ENCODE assay signal across 10 mouse cellular contexts in genomic region chr6:120550173-120550572, GRCm38 (mm10). TPM values are rescaled to one million over a fixed set of nuclear protein-coding genes. Genes with fewer than 3 reads are reported as not detected.
DNase-seq lines count a peak whose midpoint lies in the region; ATAC-seq and TF ChIP-seq lines count a peak whose summit lies in the region.
"Had no signal": no experiment of that assay in that cellular context is flagged by ENCODE, and none has a peak within 500 bp of the region (broad histone marks: within the 10 kb centered on the region; RNA-seq: fewer than 3 reads in every experiment).

No protein-coding gene starts in this region.

- H3K4me3 ChIP-seq in liver, postnatal 0 days (ENCODE audit: low read depth, low read length), result no peak overlapping the region
- H3K4me3 ChIP-seq in embryonic facial prominence, embryonic 12.5 days, result no peak overlapping the region
- no peak overlapping the region for H3K4me3 ChIP-seq in limb, embryonic 12.5 days (replicated peaks)
- H3K4me3 ChIP-seq: liver, embryonic 15.5 days had no signal

- no peak overlapping the region for H3K27ac ChIP-seq in liver, postnatal 0 days (ENCODE audit: low read depth)
- H3K27ac ChIP-seq in embryonic facial prominence, embryonic 12.5 days, result no peak overlapping the region
- H3K27ac ChIP-seq in limb, embryonic 12.5 days, result peak overlapping the region; percentile 45; the same call in 1 of the 2 replicates
- H3K27ac ChIP-seq: liver, embryonic 15.5 days had no signal

- no peaks in the 10 kb centered on the region; the same call in 1 of the 2 replicates for H3K4me1 ChIP-seq in liver, postnatal 0 days (ENCODE audit: insufficient read depth)
- no peaks in the 10 kb centered on the region for H3K4me1 ChIP-seq in embryonic facial prominence, embryonic 12.5 days
- peaks cover 4% of the 10 kb centered on the region for H3K4me1 ChIP-seq in limb, embryonic 12.5 days (replicated peaks)

- H3K9me3 ChIP-seq in liver, postnatal 0 days (ENCODE audit: low read length), result no peaks in the 10 kb centered on the region
- no peaks in the 10 kb centered on the region for H3K9me3 ChIP-seq in embryonic facial prominence, embryonic 12.5 days
- no peaks in the 10 kb centered on the region for H3K9me3 ChIP-seq in limb, embryonic 12.5 days
- H3K9me3 ChIP-seq: liver, embryonic 15.5 days had no signal

- ATAC-seq in liver, postnatal 0 days, result no peak
- ATAC-seq in embryonic facial prominence, embryonic 12.5 days (ENCODE audit: insufficient number of reproducible peaks, insufficient read depth, low FRiP score, low TSS enrichment), result peak; percentile 36; the same call in 1 of the 2 replicates
- no peak for ATAC-seq in limb, embryonic 12.5 days (ENCODE audit: insufficient number of reproducible peaks, insufficient read depth, low FRiP score, low TSS enrichment, low read depth)

- TF ChIP-seq CTCF in liver, postnatal 0 days (IDR thresholded peaks at IDR 0.05; ENCODE audit: low read depth), result no peak

- H3K9ac ChIP-seq in liver, postnatal 0 days (replicated peaks), result no peak overlapping the region
- no peak overlapping the region for H3K9ac ChIP-seq in embryonic facial prominence, embryonic 12.5 days
- no peak overlapping the region for H3K9ac ChIP-seq in limb, embryonic 12.5 days (replicated peaks)
- H3K9ac ChIP-seq: liver, embryonic 15.5 days had no signal

- H3K27me3 ChIP-seq in liver, postnatal 0 days (ENCODE audit: insufficient read depth, low read length), result no peaks in the 10 kb centered on the region
- no peaks in the 10 kb centered on the region for H3K27me3 ChIP-seq in embryonic facial prominence, embryonic 12.5 days
- H3K27me3 ChIP-seq in limb, embryonic 12.5 days, result no peaks in the 10 kb centered on the region
- H3K27me3 ChIP-seq: liver, embryonic 15.5 days had no signal

- no peaks in the 10 kb centered on the region for H3K36me3 ChIP-seq in liver, postnatal 0 days (replicated peaks; ENCODE audit: insufficient read depth, low read length)
- H3K36me3 ChIP-seq in embryonic facial prominence, embryonic 12.5 days, result no peaks in the 10 kb centered on the region
- H3K36me3 ChIP-seq in limb, embryonic 12.5 days, result no peaks in the 10 kb centered on the region
- H3K36me3 ChIP-seq: liver, embryonic 15.5 days had no signal

- WGBS in liver, postnatal 0 days (ENCODE audit: insufficient replicate concordance), result 43% methylated on average over 2 of the region's 2 CpGs
- 12% methylated on average over 2 of the region's 2 CpGs for WGBS in embryonic facial prominence, embryonic 12.5 days
- WGBS in limb, embryonic 12.5 days, result 31% methylated on average over 2 of the region's 2 CpGs

- no peak for TF ChIP-seq EP300 in liver, postnatal 0 days (IDR thresholded peaks at IDR 0.05; ENCODE audit: low read depth)

- peak; percentile 18 for DNase-seq in liver
- DNase-seq in liver, postnatal 0 days, result no peak
- DNase-seq in retina, postnatal 1 day, result peak; percentile 84
- DNase-seq in kidney, adult 18-20 months, result no peak
- no peak for DNase-seq in thymus, postnatal 25 days
- DNase-seq: adrenal gland, postnatal 14 days; thymus, postnatal 4 days had no signal

- no peak overlapping the region for H3K4me2 ChIP-seq in liver, postnatal 0 days (ENCODE audit: low read depth, low read length)
- H3K4me2 ChIP-seq in embryonic facial prominence, embryonic 12.5 days (replicated peaks), result no peak overlapping the region
- H3K4me2 ChIP-seq in limb, embryonic 12.5 days, result no peak overlapping the region
- H3K4me2 ChIP-seq: liver, embryonic 15.5 days had no signal

RNA-seq across cellular contexts. Expression of gene Hdhd5, which starts 19.1 kb away (rescaled TPM):
- 6.6 and 7.1 TPM in 2 replicates for polyA plus RNA-seq in liver, postnatal 0 days (2015; fragmentation: Nextera tagmentation; extraction: Ambion mirVana)
- 19.4 and 22.9 TPM in 2 replicates for polyA plus RNA-seq in embryonic facial prominence, embryonic 12.5 days (2016; fragmentation: Nextera tagmentation; extraction: Ambion mirVana)
- polyA plus RNA-seq in limb, embryonic 12.5 days (2016; fragmentation: Nextera tagmentation; extraction: Ambion mirVana), result 21.7 and 22.1 TPM in 2 replicates

RNA-seq across cellular contexts. Expression of gene Tmem121b, which starts 56.6 kb away (rescaled TPM):
- not detected in 2 replicates for polyA plus RNA-seq in liver, postnatal 0 days (2015; fragmentation: Nextera tagmentation; extraction: Ambion mirVana)
- 0.65 and 0.71 TPM in 2 replicates for polyA plus RNA-seq in embryonic facial prominence, embryonic 12.5 days (2016; fragmentation: Nextera tagmentation; extraction: Ambion mirVana)
- polyA plus RNA-seq in limb, embryonic 12.5 days (2016; fragmentation: Nextera tagmentation; extraction: Ambion mirVana), result 0.31 TPM in 2 replicates
- polyA plus RNA-seq: liver, embryonic 15.5 days had no signal

Comparison
In these comparisons a context has a peak if more than half of its experiments do, and no peak if none do; other contexts are left out.
1. DNase-seq: peak in liver (single experiment) and retina, postnatal 1 day (single experiment); none in liver, postnatal 0 days (single experiment), kidney, adult 18-20 months (single experiment) and thymus, postnatal 25 days (single experiment).